Mouse (Mus musculus) heart, adult 2 months (tissue): ENCODE measurements around the gene Cyp2d11.

ENCODE experiments used
- CTCF ChIP-seq: fragments of 200-600 bp; IDR thresholded peaks from 2 replicates; pipeline ENCODE4 v1.8.1; 2022; ENCODE audit warnings: antibody characterized with exemption, mild to moderate bottlenecking, moderate library complexity
- EP300 ChIP-seq: fragments of 200-500 bp; IDR thresholded peaks from 2 replicates; pipeline ENCODE4 v1.6.1; 2011; ENCODE audit warnings: low read depth, low read length, control low read depth; ENCODE audit not compliant: insufficient read depth
- POLR2A ChIP-seq: fragments of 200-500 bp; IDR thresholded peaks from 2 replicates; pipeline ENCODE4 v1.6.1; 2011; ENCODE audit warnings: mild to moderate bottlenecking, low read depth, low read length, control low read depth; ENCODE audit not compliant: insufficient read depth

DNA sequence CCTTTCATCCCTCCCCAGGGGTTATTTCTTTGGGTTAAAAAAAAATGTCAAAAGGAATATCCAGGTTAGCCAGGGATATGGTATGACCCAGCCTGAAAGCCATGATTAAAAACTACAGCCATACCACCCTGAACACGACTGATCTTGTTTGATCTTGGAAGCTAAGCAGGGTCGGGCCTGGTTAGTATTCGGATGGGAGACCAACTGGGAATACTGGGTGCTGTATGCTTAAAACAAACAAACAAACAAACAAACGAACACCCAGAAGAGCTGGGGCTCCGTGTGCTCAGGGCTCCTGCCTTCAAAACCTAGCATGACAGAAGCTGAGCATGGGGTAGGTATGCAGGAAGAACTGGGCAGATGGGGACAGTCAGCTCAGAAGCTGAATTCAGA, 51.3 kb downstream of the Cyp2d11 start:
- TF ChIP-seq CTCF, result no peak
- TF ChIP-seq POLR2A, result no peak
- TF ChIP-seq EP300, result no peak
